Mouse (Mus musculus): Measurements from ENCODE around the gene Tmem127.

- TF ChIP-seq CTCF (IDR thresholded peaks at IDR 0.05; ENCODE audit: insufficient read depth, low read length) (no peak), POLR2A (IDR thresholded peaks at IDR 0.05; ENCODE audit: borderline replicate concordance, extremely low read depth, low read depth, low read length) (no peak)
These were observed 7.6 kb upstream of the Tmem127 start for GRCm38 (mm10) chr2:127240065-127240464.
